Mouse (Mus musculus): ENCODE measurements around the gene Ablim1.

Ablim1 gene

GRCm38 (mm10) chr19:57066313-57066712 lies 248.4 kb downstream of the Ablim1 start:
- DNase-seq (ENCODE audit: low spot score) = peak; percentile 76

GRCm38 (mm10) chr19:57062746-57063145 lies 252.0 kb downstream of the Ablim1 start:
- DNase-seq (ENCODE audit: low spot score) = no peak

- no peak for DNase-seq (ENCODE audit: low spot score)
These were observed 255.6 kb downstream of the Ablim1 start for GRCm38 (mm10) chr19:57059018-57059580.

GRCm38 (mm10) chr19:57057568-57057967 lies 257.2 kb downstream of the Ablim1 start:
- DNase-seq (ENCODE audit: low spot score) = no peak

- no peak for DNase-seq (ENCODE audit: low spot score)
These were observed 259.3 kb downstream of the Ablim1 start for GRCm38 (mm10) chr19:57055215-57056120.

- DNase-seq (ENCODE audit: low spot score) = no peak
These were observed 261.8 kb downstream of the Ablim1 start for GRCm38 (mm10) chr19:57052959-57053358.

GRCm38 (mm10) chr19:57052016-57052415 lies 262.7 kb downstream of the Ablim1 start:
- DNase-seq (ENCODE audit: low spot score) = no peak

- no peak for DNase-seq (ENCODE audit: low spot score)
These were observed 265.1 kb downstream of the Ablim1 start for GRCm38 (mm10) chr19:57049592-57050090.

GRCm38 (mm10) chr19:57047671-57048320 lies 266.9 kb downstream of the Ablim1 start:
- DNase-seq (ENCODE audit: low spot score) = no peak

GRCm38 (mm10) chr19:57039258-57039657 lies 275.5 kb downstream of the Ablim1 start:
- DNase-seq (ENCODE audit: low spot score) = peak; percentile 58

GRCm38 (mm10) chr19:57036860-57037259 lies 277.9 kb downstream of the Ablim1 start:
- DNase-seq (ENCODE audit: low spot score) = no peak

GRCm38 (mm10) chr19:57031582-57031981 lies 283.1 kb downstream of the Ablim1 start:
- DNase-seq (ENCODE audit: low spot score) = peak; percentile 74

- no peak for DNase-seq (ENCODE audit: low spot score)
These were observed 285.3 kb downstream of the Ablim1 start for GRCm38 (mm10) chr19:57029461-57029860.

GRCm38 (mm10) chr19:57028327-57029179 lies 286.2 kb downstream of the Ablim1 start:
- no peak for DNase-seq (ENCODE audit: low spot score)

- peak; percentile 57 for DNase-seq (ENCODE audit: low spot score)
These were observed 288.2 kb downstream of the Ablim1 start for GRCm38 (mm10) chr19:57026501-57026900.

- DNase-seq (ENCODE audit: low spot score) = no peak
These were observed 296.9 kb downstream of the Ablim1 start for GRCm38 (mm10) chr19:57017785-57018179.

GRCm38 (mm10) chr19:57016995-57017784 lies 297.5 kb downstream of the Ablim1 start:
- DNase-seq (ENCODE audit: low spot score) = no peak

GRCm38 (mm10) chr19:57014808-57015207 lies 299.9 kb downstream of the Ablim1 start:
- no peak for DNase-seq (ENCODE audit: low spot score)

GRCm38 (mm10) chr19:57013271-57013677 lies 301.4 kb downstream of the Ablim1 start:
- DNase-seq (ENCODE audit: low spot score) = no peak

- no peak for DNase-seq (ENCODE audit: low spot score)
These were observed 302.7 kb downstream of the Ablim1 start for GRCm38 (mm10) chr19:57012068-57012467.

- no peak for DNase-seq (ENCODE audit: low spot score)
These were observed 304.7 kb downstream of the Ablim1 start for GRCm38 (mm10) chr19:57010064-57010463.

All from testis, postnatal 10 days (tissue).